Mouse (Mus musculus) WW6 (cell line): ENCODE data around the gene Ahr.

ENCODE experiments used
- DNase-seq: peaks from one replicate; pipeline ENCODE4 v3.0.0-alpha.2; 2013; ENCODE audit warnings: low read depth, low spot score

The Ahr gene

GRCm38 (mm10) chr12:35503586-35503985 is 31.3 kb downstream of the Ahr start:
- no peak for DNase-seq

GRCm38 (mm10) chr12:35501476-35501875 is 33.4 kb downstream of the Ahr start:
- DNase-seq, result no peak

- DNase-seq, result no peak
Observed at GRCm38 (mm10) chr12:35495195-35495594, 39.6 kb downstream of the Ahr start.

GRCm38 (mm10) chr12:35480764-35481163 is 54.1 kb downstream of the Ahr start:
- no peak for DNase-seq

- no peak for DNase-seq
Observed at GRCm38 (mm10) chr12:35478906-35479305, 55.9 kb downstream of the Ahr start.

GRCm38 (mm10) chr12:35463457-35463856 is 71.4 kb downstream of the Ahr start:
- no peak for DNase-seq

- no peak for DNase-seq
Observed at GRCm38 (mm10) chr12:35462667-35463066, 72.2 kb downstream of the Ahr start.

GRCm38 (mm10) chr12:35459662-35460061 is 75.2 kb downstream of the Ahr start:
- no peak for DNase-seq
